Mouse (Mus musculus) embryonic facial prominence, embryonic 15.5 days (tissue): ENCODE results near the gene Fsip1. TPM values are rescaled to one million over a fixed set of nuclear protein-coding genes. Genes with fewer than 3 reads are reported as not detected.
"Not testable (repeated sequence)": the region's sequence is repeated elsewhere in the genome, so short reads cannot be mapped to it uniquely, and the experiment has no call there.

ENCODE experiments used
- ATAC-seq: fragments of 200-750 bp; cut with Nextera tagmentation; 2 replicates; pipeline ENCODE4 v1.8.0; 2017; ENCODE audit warnings: low read depth, moderate TSS enrichment; ENCODE audit not compliant: insufficient number of reproducible peaks, low FRiP score, low TSS enrichment
- H3K27ac ChIP-seq: fragments of 300-500 bp; sonication (generic); replicated peaks from 2 replicates; pipeline ENCODE4 v1.5.1; 2015; ENCODE audit warnings: mild to moderate bottlenecking, inconsistent platforms
- H3K27me3 ChIP-seq: fragments of 300-500 bp; sonication (generic); 2 replicates; pipeline ENCODE4 v1.6.1; 2015; ENCODE audit warnings: inconsistent platforms
- H3K36me3 ChIP-seq: fragments of 300-500 bp; sonication (generic); 2 replicates; pipeline ENCODE4 v1.6.1; 2015; ENCODE audit warnings: mild to moderate bottlenecking, inconsistent platforms
- H3K4me1 ChIP-seq: fragments of 300-500 bp; sonication (generic); 2 replicates; pipeline ENCODE4 v1.6.1; 2015; ENCODE audit warnings: inconsistent platforms
- H3K4me2 ChIP-seq: fragments of 300-500 bp; sonication (generic); replicated peaks from 2 replicates; pipeline ENCODE4 v1.6.1; 2015; ENCODE audit warnings: mild to moderate bottlenecking, inconsistent platforms
- H3K4me3 ChIP-seq: fragments of 300-500 bp; sonication (generic); replicated peaks from 2 replicates; pipeline ENCODE4 v1.5.1; 2015; ENCODE audit warnings: mild to moderate bottlenecking, inconsistent platforms
- H3K9ac ChIP-seq: fragments of 300-500 bp; sonication (generic); 2 replicates; pipeline ENCODE4 v1.6.1; 2015; ENCODE audit warnings: inconsistent platforms
- H3K9me3 ChIP-seq: fragments of 300-500 bp; sonication (generic); replicated peaks from 2 replicates; pipeline ENCODE4 v1.6.1; 2016; ENCODE audit warnings: inconsistent platforms
- WGBS: fragments of 180-500 bp; shearing (Covaris S2); methylation state at CpG from one replicate; pipeline ENCODE4 v1.1.7; 2015; 5-methylcytosine and 5-hydroxymethylcytosine counted together
- polyA plus RNA-seq: library from polyadenylated mRNA; unstranded; fragments of >200 nt; fragmentation: Nextera tagmentation; extraction: Ambion mirVana; gene quantifications from 2 replicates; pipeline ENCODE4 v1.2.1, GENCODE M21; 2015

Gene Fsip1
- polyA plus RNA-seq, 1 experiment from 2014 or later = 2.6 TPM

- no peak overlapping the region for H3K9ac ChIP-seq
- no peaks in the 10 kb centered on the region for H3K27me3 ChIP-seq
- no peak overlapping the region for H3K4me2 ChIP-seq
- H3K4me1 ChIP-seq = peaks cover 7% of the 10 kb centered on the region
- 67% methylated on average over 4 of the region's 4 CpGs for WGBS
- H3K9me3 ChIP-seq = no peaks in the 10 kb centered on the region
- no peak for ATAC-seq
- H3K27ac ChIP-seq = no peak overlapping the region
- H3K4me3 ChIP-seq = no peak overlapping the region
- H3K36me3 ChIP-seq = no peaks in the 10 kb centered on the region
Measured at GRCm38 (mm10) chr2:118148321-118149142, 108.2 kb downstream of the Fsip1 start.

GRCm38 (mm10) chr2:118147749-118148148 lies 109.0 kb downstream of the Fsip1 start:
- H3K27ac ChIP-seq = not testable (repeated sequence)

GRCm38 (mm10) chr2:118141651-118142050 lies 115.1 kb downstream of the Fsip1 start:
- Histone ChIP-seq H3K27ac (no peak overlapping the region), H3K36me3 (no peaks in the 10 kb centered on the region), H3K4me2 (no peak overlapping the region), H3K9me3 (no peaks in the 10 kb centered on the region), H3K4me1 (no peaks in the 10 kb centered on the region), H3K27me3 (no peaks in the 10 kb centered on the region), H3K9ac (no peak overlapping the region), H3K4me3 (no peak overlapping the region)
- ATAC-seq = no peak
- WGBS = 85% methylated on average over 10 of the region's 10 CpGs

More at GRCm38 (mm10) chr2:118147749-118148148, 109.0 kb downstream of the Fsip1 start:
- H3K36me3 ChIP-seq, H3K4me1 ChIP-seq, H3K9ac ChIP-seq, H3K4me3 ChIP-seq, H3K27me3 ChIP-seq, H3K9me3 ChIP-seq, H3K4me2 ChIP-seq, ATAC-seq: not testable (repeated sequence)
- 68% methylated on average over 3 of the region's 3 CpGs for WGBS

DNA sequence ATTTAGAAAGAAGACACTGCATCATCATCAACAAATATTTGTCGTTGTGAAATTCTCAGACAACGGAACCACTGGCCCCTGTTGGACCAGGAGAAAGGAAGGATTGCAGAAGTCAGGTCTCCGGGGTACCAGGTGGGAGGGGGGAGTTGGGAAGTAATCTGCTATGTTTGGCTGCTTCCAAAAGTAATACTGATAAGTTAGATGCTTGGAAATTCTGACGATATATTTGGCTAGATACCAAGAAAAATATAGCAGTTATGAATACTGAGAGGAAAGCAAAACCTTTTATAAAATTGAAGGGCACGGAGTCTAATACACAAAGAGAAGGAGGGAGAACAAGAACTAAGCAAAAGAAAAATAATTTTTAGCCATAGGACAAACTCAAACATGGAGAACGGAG lies 117.5 kb downstream of the Fsip1 start:
- no peak overlapping the region for H3K27ac ChIP-seq
- no peak for ATAC-seq
- H3K36me3 ChIP-seq = no peaks in the 10 kb centered on the region
- H3K4me2 ChIP-seq = no peak overlapping the region
- no peaks in the 10 kb centered on the region for H3K9me3 ChIP-seq
- no peak overlapping the region for H3K9ac ChIP-seq
- no peak overlapping the region for H3K4me3 ChIP-seq
- H3K4me1 ChIP-seq = no peaks in the 10 kb centered on the region
- 62% methylated on average over 6 of the region's 6 CpGs for WGBS
- H3K27me3 ChIP-seq = no peaks in the 10 kb centered on the region

DNA sequence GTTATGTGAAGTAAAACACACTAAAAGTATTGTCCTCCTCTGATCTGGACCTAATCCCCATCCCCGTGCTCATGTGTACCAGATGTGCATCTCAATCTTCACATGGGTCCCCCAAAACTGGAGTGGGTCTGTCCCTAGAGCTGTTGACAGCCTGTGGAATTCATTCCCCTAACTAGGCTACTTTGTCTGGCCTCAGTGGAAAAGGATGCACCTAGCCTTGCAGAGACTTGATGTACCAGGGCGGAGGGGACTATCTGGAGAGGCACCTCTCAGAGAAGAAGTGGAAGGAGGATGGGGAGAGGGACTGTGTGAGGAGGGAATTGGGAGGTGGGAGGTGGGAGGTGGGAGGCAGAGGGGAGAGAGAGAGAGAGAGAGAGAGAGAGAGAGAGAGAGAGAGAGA lies 119.0 kb downstream of the Fsip1 start:
- Histone ChIP-seq H3K4me3 (no peak overlapping the region), H3K27ac (no peak overlapping the region), H3K36me3 (no peaks in the 10 kb centered on the region), H3K4me1 (no peaks in the 10 kb centered on the region), H3K27me3 (no peaks in the 10 kb centered on the region), H3K9ac (no peak overlapping the region), H3K4me2 (no peak overlapping the region), H3K9me3 (no peaks in the 10 kb centered on the region)
- no peak for ATAC-seq
- WGBS = 74% methylated on average over 2 of the region's 2 CpGs

- H3K9ac ChIP-seq = no peak overlapping the region
- H3K4me2 ChIP-seq = no peak overlapping the region
- H3K4me1 ChIP-seq = no peaks in the 10 kb centered on the region
- no peaks in the 10 kb centered on the region for H3K36me3 ChIP-seq
- no peaks in the 10 kb centered on the region for H3K27me3 ChIP-seq
- no peak overlapping the region for H3K27ac ChIP-seq
- 82% methylated on average over 9 of the region's 9 CpGs for WGBS
- no peaks in the 10 kb centered on the region for H3K9me3 ChIP-seq
- H3K4me3 ChIP-seq = no peak overlapping the region
- no peak for ATAC-seq
Measured at GRCm38 (mm10) chr2:118137071-118137470, 119.7 kb downstream of the Fsip1 start.

GRCm38 (mm10) chr2:118128313-118128712 lies 128.5 kb downstream of the Fsip1 start:
- 68% methylated on average over 3 of the region's 3 CpGs for WGBS
- no peak for ATAC-seq

GRCm38 (mm10) chr2:118127516-118128288 lies 129.1 kb downstream of the Fsip1 start:
- H3K4me1 ChIP-seq = 0 out of 2 replicates have a peak, but pooled peaks cover 4% of the 10 kb centered on the region
- H3K36me3 ChIP-seq = peaks cover 32% of the 10 kb centered on the region
- H3K4me2 ChIP-seq = no peak overlapping the region
- H3K9ac ChIP-seq = no peak overlapping the region
- H3K4me3 ChIP-seq = no peak overlapping the region
- no peaks in the 10 kb centered on the region for H3K27me3 ChIP-seq
- ATAC-seq = no peak
- H3K27ac ChIP-seq = no peak overlapping the region
- no peaks in the 10 kb centered on the region for H3K9me3 ChIP-seq
- 81% methylated on average over 5 of the region's 5 CpGs for WGBS

More at GRCm38 (mm10) chr2:118128313-118128712, 128.5 kb downstream of the Fsip1 start:
- H3K27ac ChIP-seq = no peak overlapping the region
- H3K4me1 ChIP-seq = 0 out of 2 replicates have a peak, but pooled peaks cover 4% of the 10 kb centered on the region
- H3K4me3 ChIP-seq = no peak overlapping the region
- H3K27me3 ChIP-seq = no peaks in the 10 kb centered on the region
- H3K9me3 ChIP-seq = no peaks in the 10 kb centered on the region
- no peak overlapping the region for H3K9ac ChIP-seq
- H3K4me2 ChIP-seq = no peak overlapping the region
- H3K36me3 ChIP-seq = peaks cover 26% of the 10 kb centered on the region

DNA sequence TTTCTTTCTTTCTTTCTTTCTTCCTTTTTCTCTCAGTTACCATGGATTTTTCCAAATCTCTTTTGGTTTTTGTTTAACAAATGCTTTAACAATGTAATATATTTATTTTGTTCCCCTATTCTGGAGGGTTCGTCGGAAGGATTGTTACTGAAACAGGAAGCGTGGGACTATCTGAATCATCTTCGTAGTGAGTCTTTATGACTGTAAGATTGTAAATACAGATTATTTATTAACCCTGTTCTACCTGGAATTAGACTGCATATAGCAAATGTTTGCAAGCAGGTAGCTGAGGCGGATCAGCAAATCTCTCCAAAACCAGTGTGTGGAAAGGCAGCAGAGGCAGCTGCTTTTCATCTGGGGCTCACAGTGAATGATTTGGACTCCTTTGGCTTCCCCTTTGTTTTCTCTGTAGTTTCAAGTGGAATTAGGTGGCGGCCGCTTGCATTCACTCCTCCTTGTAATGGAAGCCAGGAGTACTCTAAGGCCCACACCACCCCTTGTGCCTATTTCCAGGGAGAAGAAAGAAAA lies 130.8 kb downstream of the Fsip1 start:
- WGBS = 61% methylated on average over 7 of the region's 7 CpGs
- no peak for ATAC-seq
- H3K4me2 ChIP-seq = no peak overlapping the region
- H3K9ac ChIP-seq = no peak overlapping the region
- H3K36me3 ChIP-seq = peaks cover 46% of the 10 kb centered on the region
- no peak overlapping the region for H3K27ac ChIP-seq
- H3K9me3 ChIP-seq = no peaks in the 10 kb centered on the region
- no peak overlapping the region for H3K4me3 ChIP-seq
- H3K4me1 ChIP-seq = 0 out of 2 replicates have a peak, but pooled peaks cover 4% of the 10 kb centered on the region
- H3K27me3 ChIP-seq = no peaks in the 10 kb centered on the region

- Histone ChIP-seq H3K4me2 (no peak overlapping the region), H3K27me3 (no peaks in the 10 kb centered on the region), H3K4me1 (0 out of 2 replicates have a peak, but pooled peaks cover 4% of the 10 kb centered on the region), H3K9me3 (no peaks in the 10 kb centered on the region), H3K36me3 (peaks cover 52% of the 10 kb centered on the region), H3K9ac (no peak overlapping the region), H3K4me3 (no peak overlapping the region), H3K27ac (no peak overlapping the region; the same call in 1 of the 2 replicates)
- no peak for ATAC-seq
- 80% methylated on average over 11 of the region's 11 CpGs for WGBS
Measured at GRCm38 (mm10) chr2:118125211-118125939, 131.4 kb downstream of the Fsip1 start.

DNA sequence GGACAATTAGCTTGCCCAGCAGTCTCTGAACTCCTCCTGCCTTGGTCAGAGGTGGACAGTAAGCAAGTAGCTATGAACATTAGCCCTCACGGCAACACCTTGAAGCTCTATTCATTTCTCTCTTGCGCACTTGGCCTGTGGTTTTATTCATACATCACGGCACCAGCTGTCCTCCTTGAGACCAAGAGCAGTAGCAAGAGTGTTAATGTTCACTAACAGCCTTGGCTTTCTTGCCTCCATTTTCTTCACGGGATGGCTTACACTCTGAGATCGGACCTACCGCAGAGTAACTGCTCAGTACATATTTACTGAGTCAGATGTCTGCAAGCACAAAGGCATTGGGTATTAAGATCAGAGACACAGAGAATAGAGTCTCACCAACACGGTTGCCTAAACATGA lies 132.3 kb downstream of the Fsip1 start:
- WGBS = 83% methylated on average over 7 of the region's 7 CpGs
- H3K36me3 ChIP-seq = peaks cover 62% of the 10 kb centered on the region
- no peak overlapping the region for H3K9ac ChIP-seq
- H3K4me1 ChIP-seq = 0 out of 2 replicates have a peak, but pooled peaks cover 4% of the 10 kb centered on the region
- no peak for ATAC-seq
- no peak overlapping the region for H3K4me3 ChIP-seq
- no peak overlapping the region for H3K4me2 ChIP-seq
- no peaks in the 10 kb centered on the region for H3K9me3 ChIP-seq
- H3K27me3 ChIP-seq = no peaks in the 10 kb centered on the region
- H3K27ac ChIP-seq = no peak overlapping the region
